20 mouse cellular contexts compared by ENCODE assay signal in genomic region chr12:108814470-108814869, GRCm38 (mm10).
"Had no signal": no experiment of that assay in that cellular context is flagged by ENCODE, and none has a peak within 500 bp of the region (broad histone marks: within the 10 kb centered on the region; RNA-seq: fewer than 3 reads in every experiment).

No protein-coding gene starts in this region.

- H3K4me1 ChIP-seq: intestine, embryonic 15.5 days; limb, embryonic 10.5 days; limb, embryonic 12.5 days had no signal

- H3K27me3 ChIP-seq: heart, embryonic 12.5 days; hindbrain, embryonic 13.5 days; intestine, embryonic 15.5 days; limb, embryonic 12.5 days; liver, embryonic 13.5 days had no signal

- H3K9me3 ChIP-seq: heart, embryonic 10.5 days; heart, embryonic 12.5 days; hindbrain, embryonic 13.5 days; intestine, embryonic 15.5 days; limb, embryonic 10.5 days; limb, embryonic 12.5 days; liver, embryonic 13.5 days had no signal

- DNase-seq: gastrocnemius, adult 2 months; gastrocnemius, postnatal 10 days; gastrocnemius, postnatal 25 days; heart, postnatal 10 days; heart, postnatal 4 days; kidney, adult 18-20 months; kidney, adult 8-10 months; kidney, postnatal 10 days; kidney, postnatal 25 days; kidney, postnatal 4 days; liver; liver, embryonic 13.5 days had no signal

- H3K4me3 ChIP-seq: gastrocnemius, adult 2 months; heart, embryonic 10.5 days; heart, embryonic 12.5 days; hindbrain, embryonic 13.5 days; intestine, embryonic 15.5 days; layer of hippocampus, adult 2 months; left cerebral cortex, adult 2 months; limb, embryonic 10.5 days; limb, embryonic 12.5 days; liver, embryonic 13.5 days had no signal

- H3K27ac ChIP-seq: gastrocnemius, adult 2 months; heart, embryonic 10.5 days; hindbrain, embryonic 13.5 days; intestine, embryonic 15.5 days; left cerebral cortex, adult 2 months; limb, embryonic 10.5 days; limb, embryonic 12.5 days; liver, embryonic 13.5 days had no signal
